Mouse (Mus musculus) lung, postnatal 0 days (tissue): ENCODE measurements at regions not wholly inside any gene's neighbourhood (a gene's known extent, or its start where the extent isn't known, plus 50 kb on each side); places are given as distances from the start of the nearest gene placed in this dataset.

Source experiments
- CTCF ChIP-seq: IDR thresholded peaks from 2 replicates; pipeline ENCODE4 v1.5.1; 2016; ENCODE audit warnings: antibody characterized with exemption, mild to moderate bottlenecking
- EP300 ChIP-seq: IDR thresholded peaks from 2 replicates; pipeline ENCODE4 v1.6.1; 2016; ENCODE audit warnings: antibody characterized with exemption, mild to moderate bottlenecking, control low read depth

- TF ChIP-seq CTCF (peak; percentile 48), EP300 (no peak)
These were observed 58.7 kb upstream of the Olfr291 start for GRCm38 (mm10) chr7:84794655-84795054.
